Mouse (Mus musculus) midbrain, embryonic 15.5 days (tissue): ENCODE results near the gene Nucb1. TPM values are rescaled to one million over a fixed set of nuclear protein-coding genes. Genes with fewer than 3 reads are reported as not detected.
"Not testable (repeated sequence)": the region's sequence is repeated elsewhere in the genome, so short reads cannot be mapped to it uniquely, and the experiment has no call there.

Experiments used
- ATAC-seq: fragments of 200-750 bp; cut with Nextera tagmentation; replicated peaks from 2 replicates; pipeline ENCODE4 v1.8.0; 2017; ENCODE audit warnings: moderate TSS enrichment
- H3K27ac ChIP-seq: fragments of 300-500 bp; sonication (generic); 2 replicates; pipeline ENCODE4 v1.5.1; 2015; ENCODE audit warnings: mild to moderate bottlenecking, inconsistent platforms
- H3K27me3 ChIP-seq: fragments of 300-500 bp; sonication (generic); replicated peaks from 2 replicates; pipeline ENCODE4 v1.6.1; 2015; ENCODE audit warnings: inconsistent platforms
- H3K36me3 ChIP-seq: fragments of 300-500 bp; sonication (generic); replicated peaks from 2 replicates; pipeline ENCODE4 v1.6.1; 2015; ENCODE audit warnings: inconsistent platforms
- H3K4me1 ChIP-seq: fragments of 300-500 bp; sonication (generic); 2 replicates; pipeline ENCODE4 v1.6.1; 2015; ENCODE audit warnings: inconsistent platforms
- H3K4me2 ChIP-seq: fragments of 300-500 bp; sonication (generic); 2 replicates; pipeline ENCODE4 v1.6.1; 2015; ENCODE audit warnings: inconsistent platforms, mild to moderate bottlenecking, moderate library complexity
- H3K4me3 ChIP-seq: fragments of 300-500 bp; sonication (generic); 2 replicates; pipeline ENCODE4 v1.5.1; 2015; ENCODE audit warnings: mild to moderate bottlenecking, inconsistent platforms
- H3K9ac ChIP-seq: fragments of 300-500 bp; sonication (generic); 2 replicates; pipeline ENCODE4 v1.6.1; 2015; ENCODE audit warnings: mild to moderate bottlenecking, inconsistent platforms
- H3K9me3 ChIP-seq: fragments of 300-500 bp; sonication (generic); 2 replicates; pipeline ENCODE4 v1.6.1; 2016; ENCODE audit warnings: inconsistent platforms
- WGBS: fragments of 180-500 bp; shearing (Covaris S2); methylation state at CpG from one replicate; pipeline ENCODE4 v1.1.7; 2015; ENCODE audit warnings: mixed read lengths; 5-methylcytosine and 5-hydroxymethylcytosine counted together
- polyA plus RNA-seq: library from polyadenylated mRNA; unstranded; fragments of >200 nt; fragmentation: Nextera tagmentation; extraction: Ambion mirVana; gene quantifications from 2 replicates; pipeline ENCODE4 v1.2.1, GENCODE M21; 2015

The Nucb1 gene
- polyA plus RNA-seq, 1 experiment from 2014 or later = 118 TPM

GRCm38 (mm10) chr7:45463987-45464778, 46.0 kb downstream of the Nucb1 start:
- Histone ChIP-seq H3K36me3 (peaks cover 15% of the 10 kb centered on the region), H3K27me3 (no peaks in the 10 kb centered on the region), H3K4me3 (no peak overlapping the region), H3K27ac (no peak overlapping the region), H3K9me3 (no peaks in the 10 kb centered on the region), H3K4me2 (no peak overlapping the region), H3K4me1 (peaks cover 35% of the 10 kb centered on the region), H3K9ac (no peak overlapping the region)
- WGBS = 97% methylated on average over 7 of the region's 7 CpGs
- no peak for ATAC-seq

- not testable (repeated sequence) for H3K9ac ChIP-seq, H3K27ac ChIP-seq, H3K9me3 ChIP-seq, H3K27me3 ChIP-seq, ATAC-seq, H3K4me3 ChIP-seq, H3K4me2 ChIP-seq
- WGBS = 86% methylated on average over 4 of the region's 4 CpGs
- H3K36me3 ChIP-seq = peaks cover 15% of the 10 kb centered on the region
- peaks cover 41% of the 10 kb centered on the region for H3K4me1 ChIP-seq
These were observed 47.3 kb downstream of the Nucb1 start for GRCm38 (mm10) chr7:45462868-45463267.

DNA sequence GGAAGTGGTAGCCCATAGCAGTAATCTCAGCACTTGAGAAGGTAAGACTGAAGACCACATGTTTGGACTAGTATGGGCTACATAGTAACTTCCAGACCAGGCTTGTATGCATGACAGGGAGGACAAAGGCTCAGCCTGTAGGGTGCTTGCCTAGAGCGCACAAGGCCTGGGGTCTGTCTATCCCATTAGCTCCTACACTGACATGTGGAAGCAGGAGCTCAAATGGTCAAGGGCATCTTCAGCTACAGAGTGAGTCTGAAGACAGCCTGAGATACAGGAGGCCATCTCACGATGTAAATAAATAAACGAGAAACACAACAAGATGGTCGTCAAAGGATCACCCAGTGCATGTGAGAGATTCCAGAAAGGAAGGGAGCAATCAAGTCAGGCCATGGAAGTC, 47.9 kb downstream of the Nucb1 start:
- H3K4me1 ChIP-seq = peaks cover 45% of the 10 kb centered on the region
- H3K4me2 ChIP-seq = no peak overlapping the region
- no peak overlapping the region for H3K4me3 ChIP-seq
- no peaks in the 10 kb centered on the region for H3K9me3 ChIP-seq
- no peaks in the 10 kb centered on the region for H3K27me3 ChIP-seq
- no peak for ATAC-seq
- peaks cover 15% of the 10 kb centered on the region for H3K36me3 ChIP-seq
- no peak overlapping the region for H3K9ac ChIP-seq
- H3K27ac ChIP-seq = no peak overlapping the region
- WGBS = 94% methylated on average over 4 of the region's 4 CpGs

GRCm38 (mm10) chr7:45461781-45462180, 48.4 kb downstream of the Nucb1 start:
- no peak for ATAC-seq
- no peaks in the 10 kb centered on the region for H3K27me3 ChIP-seq
- H3K4me3 ChIP-seq = no peak overlapping the region
- 94% methylated on average over 4 of the region's 4 CpGs for WGBS
- no peaks in the 10 kb centered on the region for H3K9me3 ChIP-seq
- H3K4me2 ChIP-seq = no peak overlapping the region
- peaks cover 15% of the 10 kb centered on the region for H3K36me3 ChIP-seq
- no peak overlapping the region for H3K27ac ChIP-seq
- H3K4me1 ChIP-seq = peaks cover 46% of the 10 kb centered on the region
- no peak overlapping the region for H3K9ac ChIP-seq

- Histone ChIP-seq H3K9me3 (no peaks in the 10 kb centered on the region), H3K4me1 (peaks cover 50% of the 10 kb centered on the region), H3K27ac (peak overlapping the region; percentile 91; the same call in 1 of the 2 replicates), H3K4me2 (no peak overlapping the region), H3K36me3 (peaks cover 15% of the 10 kb centered on the region), H3K9ac (no peak overlapping the region), H3K4me3 (no peak overlapping the region), H3K27me3 (no peaks in the 10 kb centered on the region)
- ATAC-seq = no peak
- 58% methylated on average over 5 of the region's 5 CpGs for WGBS
These were observed 48.9 kb downstream of the Nucb1 start for GRCm38 (mm10) chr7:45461326-45461725.

- peak overlapping the region; percentile 91 for H3K27ac ChIP-seq
- 44% methylated on average over 13 of the region's 13 CpGs for WGBS
- no peak overlapping the region for H3K4me3 ChIP-seq
- H3K9me3 ChIP-seq = no peaks in the 10 kb centered on the region
- H3K4me2 ChIP-seq = peak overlapping the region; percentile 57; the same call in 1 of the 2 replicates
- H3K4me1 ChIP-seq = peaks cover 49% of the 10 kb centered on the region
- no peak overlapping the region for H3K9ac ChIP-seq
- peaks cover 15% of the 10 kb centered on the region for H3K36me3 ChIP-seq
- no peaks in the 10 kb centered on the region for H3K27me3 ChIP-seq
- no peak for ATAC-seq
These were observed 49.3 kb downstream of the Nucb1 start for GRCm38 (mm10) chr7:45460860-45461314.

DNA sequence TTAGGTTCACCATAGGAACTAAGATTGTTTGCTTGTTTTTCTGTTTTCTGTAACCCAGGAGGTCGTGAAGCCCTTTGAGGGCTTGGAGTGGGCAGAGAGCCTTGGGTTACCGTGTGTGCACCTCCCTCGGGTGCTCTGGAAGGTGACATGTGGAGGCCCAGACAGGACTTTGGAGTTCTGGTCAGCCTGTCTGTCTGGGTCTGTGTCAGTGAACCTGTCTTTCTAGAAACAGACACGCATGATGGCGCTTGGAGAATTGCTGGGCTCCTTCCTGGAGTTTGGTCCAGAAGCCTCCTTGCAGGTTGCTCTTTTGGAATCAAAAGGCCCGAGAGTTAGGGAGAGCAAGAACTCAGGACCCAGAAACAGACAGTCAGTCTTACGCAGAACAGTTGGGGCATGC, 49.8 kb downstream of the Nucb1 start:
- Histone ChIP-seq H3K36me3 (peaks cover 15% of the 10 kb centered on the region), H3K9ac (peak overlapping the region; percentile 45; the same call in 1 of the 2 replicates), H3K4me3 (peak overlapping the region; percentile 83), H3K27ac (peak overlapping the region; percentile 91), H3K9me3 (no peaks in the 10 kb centered on the region), H3K4me2 (peak overlapping the region; percentile 57), H3K4me1 (peaks cover 44% of the 10 kb centered on the region), H3K27me3 (no peaks in the 10 kb centered on the region)
- 77% methylated on average over 7 of the region's 7 CpGs for WGBS
- ATAC-seq = no peak

- H3K36me3 ChIP-seq = peaks cover 16% of the 10 kb centered on the region
- ATAC-seq = peak; percentile 97
- H3K27me3 ChIP-seq, H3K9me3 ChIP-seq: not testable (repeated sequence)
- peak within 1 kb of the TSS; percentile 70 for H3K4me2 ChIP-seq
- peak within 1 kb of the TSS; percentile 91 for H3K27ac ChIP-seq
- peak within 1 kb of the TSS; percentile 83 for H3K4me3 ChIP-seq
- WGBS = 0% methylated on average over 32 of the region's 37 CpGs
- H3K9ac ChIP-seq = peak within 1 kb of the TSS; percentile 79
- H3K4me1 ChIP-seq = peaks cover 37% of the 10 kb centered on the region
These were observed 50.6 kb downstream of the Nucb1 start, which contains the start of gene Ftl1 for GRCm38 (mm10) chr7:45459564-45460140. Gene Ftl1 (minus strand): TSS chr7:45459884.

DNA sequence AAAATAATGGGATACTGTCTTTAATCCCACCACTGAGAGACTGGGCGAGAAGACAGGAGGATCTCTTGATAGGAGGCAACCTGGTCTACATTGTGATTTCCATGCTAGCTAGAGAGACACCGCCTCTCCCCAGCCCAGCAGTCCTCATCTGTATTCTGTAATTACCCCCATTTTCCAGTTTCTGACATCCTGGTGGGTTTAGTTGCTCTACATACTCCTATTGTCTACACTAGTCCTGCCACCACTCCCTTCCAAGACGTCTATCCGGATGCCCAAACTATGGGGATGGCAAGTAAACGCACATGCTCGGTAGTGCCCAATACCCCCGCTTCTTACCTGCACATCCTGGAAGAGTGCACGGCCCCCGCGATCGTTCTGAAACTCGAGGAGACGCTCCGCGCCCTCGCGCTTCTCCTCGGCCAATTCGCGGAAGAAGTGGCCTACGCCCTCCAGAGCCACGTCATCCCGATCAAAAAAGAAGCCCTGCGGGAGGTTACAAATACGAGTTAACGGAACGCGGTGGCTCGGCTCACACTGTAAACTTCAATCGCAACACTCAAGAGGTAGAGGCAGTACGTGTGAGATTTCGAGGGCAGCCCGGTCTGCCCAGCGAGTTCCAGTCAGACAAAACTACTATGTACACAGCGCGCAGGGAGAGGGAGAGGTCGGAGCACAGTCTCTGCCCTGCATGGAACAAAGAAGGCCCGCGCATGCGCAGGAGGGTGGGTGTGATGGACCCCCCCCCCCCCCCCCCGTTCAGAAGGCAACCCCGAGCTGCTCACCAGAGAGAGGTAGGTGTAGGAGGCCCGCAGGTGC, 51.2 kb downstream of the Nucb1 start:
- no peaks in the 10 kb centered on the region for H3K27me3 ChIP-seq
- H3K27ac ChIP-seq = peak overlapping the region; percentile 91
- WGBS = 1% methylated on average over 43 of the region's 43 CpGs
- no peaks in the 10 kb centered on the region for H3K9me3 ChIP-seq
- H3K4me3 ChIP-seq = peak overlapping the region; percentile 83
- peak; percentile 79 for ATAC-seq
- H3K9ac ChIP-seq = peak overlapping the region; percentile 79
- peaks cover 35% of the 10 kb centered on the region for H3K4me1 ChIP-seq
- H3K36me3 ChIP-seq = peaks cover 14% of the 10 kb centered on the region
- H3K4me2 ChIP-seq = peak overlapping the region; percentile 70

GRCm38 (mm10) chr7:45457204-45458060, 52.8 kb downstream of the Nucb1 start:
- Histone ChIP-seq H3K27me3 (no peaks in the 10 kb centered on the region), H3K9ac (peak overlapping the region; percentile 79; the same call in 1 of the 2 replicates), H3K4me2 (peak overlapping the region; percentile 70), H3K4me1 (peaks cover 35% of the 10 kb centered on the region), H3K36me3 (peaks cover 10% of the 10 kb centered on the region), H3K27ac (peak overlapping the region; percentile 91; the same call in 1 of the 2 replicates), H3K4me3 (peak overlapping the region; percentile 83), H3K9me3 (no peaks in the 10 kb centered on the region)
- ATAC-seq = no peak
- WGBS = 66% methylated on average over 10 of the region's 10 CpGs

DNA sequence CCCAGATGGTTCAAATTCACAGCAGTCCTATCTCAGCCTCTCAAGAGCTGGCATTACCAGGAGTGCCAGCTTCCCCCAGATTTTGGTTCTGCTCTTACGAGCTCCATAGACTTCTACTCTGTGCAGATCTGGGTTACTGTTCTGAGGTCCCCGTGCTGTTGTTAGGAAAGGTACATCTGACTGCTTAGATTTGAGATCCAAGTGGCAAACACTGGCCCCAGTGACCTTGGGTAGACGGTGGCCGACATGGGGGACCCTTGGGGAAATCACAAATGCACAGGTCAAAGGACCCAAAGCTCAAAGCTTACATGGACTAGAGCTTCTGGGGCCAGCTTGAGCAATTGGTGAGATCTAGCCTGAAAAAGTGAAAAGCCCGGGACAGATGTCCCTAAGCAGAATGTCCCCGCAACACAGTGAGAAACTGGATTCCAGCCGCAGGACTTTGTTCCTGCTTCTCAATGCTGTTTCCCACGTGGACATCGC, 53.4 kb downstream of the Nucb1 start:
- WGBS = 53% methylated on average over 9 of the region's 9 CpGs
- ATAC-seq = no peak
- peak overlapping the region; percentile 83 for H3K4me3 ChIP-seq
- H3K27me3 ChIP-seq = no peaks in the 10 kb centered on the region
- H3K9me3 ChIP-seq = no peaks in the 10 kb centered on the region
- peaks cover 35% of the 10 kb centered on the region for H3K4me1 ChIP-seq
- no peak overlapping the region for H3K9ac ChIP-seq
- H3K36me3 ChIP-seq = peaks cover 10% of the 10 kb centered on the region
- H3K4me2 ChIP-seq = peak overlapping the region; percentile 70; the same call in 1 of the 2 replicates
- 0 out of 2 replicates have a peak overlapping the region, but pooled peaks have one; percentile 14 for H3K27ac ChIP-seq
